Mouse (Mus musculus) bone marrow, adult 2 months (tissue): Measurements from ENCODE around the gene E2f2. TPM values are rescaled to one million over a fixed set of nuclear protein-coding genes. Genes with fewer than 3 reads are reported as not detected.

Experiments used
- H3K27ac ChIP-seq: fragments of 200-500 bp; 2 replicates; pipeline ENCODE4 v1.5.1; 2012; ENCODE audit warnings: low read depth, mild to moderate bottlenecking, control low read depth, inconsistent platforms, low read length; ENCODE audit not compliant: control insufficient read depth, poor library complexity, insufficient read depth
- H3K4me1 ChIP-seq: fragments of 200-500 bp; 2 replicates; pipeline ENCODE4 v1.6.1; 2011; ENCODE audit warnings: low read length; ENCODE audit not compliant: control insufficient read depth, insufficient read depth
- H3K4me3 ChIP-seq: fragments of 200-500 bp; replicated peaks from 2 replicates; pipeline ENCODE3; 2011; ENCODE audit warnings: mild to moderate bottlenecking, low read depth, low read length, control low read depth; ENCODE audit not compliant: control insufficient read depth
- CTCF ChIP-seq: fragments of 200-500 bp; IDR thresholded peaks from 2 replicates; pipeline ENCODE4 v1.5.1; 2011; ENCODE audit warnings: low read length, control low read depth; ENCODE audit not compliant: control insufficient read depth, insufficient read depth
- POLR2A ChIP-seq: fragments of 200-500 bp; IDR thresholded peaks from 2 replicates; pipeline ENCODE4 v1.6.1; 2011; ENCODE audit warnings: low read depth, mild to moderate bottlenecking, control low read depth, low read length, borderline replicate concordance; ENCODE audit not compliant: control insufficient read depth
- WGBS: fragments of 180-500 bp; shearing (Covaris S2); methylation state at CpG from one replicate; pipeline ENCODE4 v1.1.7; 2018; 5-methylcytosine and 5-hydroxymethylcytosine counted together
- polyA plus RNA-seq: library from polyadenylated mRNA; stranded (reverse); fragments of >200 nt; gene quantifications from 2 replicates; pipeline ENCODE4 v1.2.4, GENCODE M21; 2011; ENCODE audit warnings: low replicate concordance; ENCODE audit not compliant: missing spikeins, insufficient read depth, insufficient read length

Gene E2f2
- polyA plus RNA-seq, 1 experiment, result 157 TPM

DNA sequence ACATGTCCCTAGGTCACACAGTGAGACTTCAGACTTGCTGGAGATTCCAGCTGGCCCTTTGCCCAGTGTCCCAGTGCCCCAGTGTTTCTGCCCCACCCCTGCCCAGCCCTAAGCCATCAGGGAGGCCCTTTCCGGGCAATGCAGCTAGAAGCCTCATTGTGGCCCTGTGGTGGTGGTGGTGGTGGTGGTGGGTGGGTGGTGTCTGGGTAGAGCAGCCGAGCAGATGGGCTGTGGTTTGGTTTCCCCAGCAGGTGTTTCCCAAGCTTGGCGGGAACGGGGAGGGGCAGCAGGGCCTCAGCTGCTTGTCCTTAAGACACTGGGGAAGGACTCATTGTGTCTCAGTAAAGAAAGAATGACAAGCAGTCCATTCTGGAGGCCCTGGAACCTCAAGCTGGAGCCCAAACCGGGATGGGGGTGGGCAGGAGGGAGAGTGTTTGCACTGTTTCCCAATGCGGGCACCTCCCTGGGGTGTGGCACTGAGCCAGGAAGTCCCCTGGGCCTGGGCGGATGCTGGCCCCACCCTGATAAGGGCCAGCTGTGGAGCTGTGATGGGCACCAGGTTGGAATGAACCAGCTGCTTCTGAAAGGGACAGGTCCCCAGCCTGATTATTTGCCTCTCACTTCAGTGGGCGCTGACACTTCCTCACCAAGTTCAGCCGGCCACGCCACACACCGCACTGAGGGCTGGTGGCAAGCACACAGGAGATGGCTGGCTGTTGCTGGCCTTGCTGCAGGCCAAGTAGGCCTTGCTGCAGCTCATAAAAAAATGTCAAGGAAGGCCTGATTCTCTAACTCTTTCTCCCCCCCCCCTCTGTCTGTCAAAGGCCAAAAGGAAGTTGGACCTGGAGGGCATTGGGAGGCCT, 5.6 kb downstream of the E2f2 start:
- peak overlapping the region; percentile 49 for H3K4me3 ChIP-seq
- 2% methylated on average over 11 of the region's 11 CpGs for WGBS
- H3K27ac ChIP-seq, result peak overlapping the region; percentile 97
- H3K4me1 ChIP-seq, result peaks cover 17% of the 10 kb centered on the region
- TF ChIP-seq POLR2A (peak; percentile 98), CTCF (no peak)

DNA sequence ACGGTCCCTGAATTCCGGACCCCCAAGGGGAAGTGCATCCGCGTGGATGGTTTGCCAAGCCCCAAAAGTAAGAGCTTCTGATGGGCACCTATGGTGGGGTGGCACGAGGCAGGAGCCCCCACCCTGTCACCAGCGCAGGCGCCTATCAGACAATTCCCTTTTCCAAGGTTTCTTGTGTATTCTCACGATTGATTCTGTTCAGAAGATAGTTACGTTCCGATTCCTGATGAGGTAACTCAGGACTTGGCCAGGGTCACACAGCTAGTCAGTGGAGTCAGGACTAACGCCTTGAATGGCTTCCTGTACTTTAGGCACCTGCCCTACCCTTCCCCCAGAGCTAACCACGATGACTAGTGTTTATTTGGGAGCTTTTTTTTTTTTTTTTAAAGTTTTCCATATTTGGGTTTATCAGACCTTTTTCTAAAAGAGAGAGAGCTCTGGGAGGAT, 6.3 kb downstream of the E2f2 start:
- Histone ChIP-seq H3K4me1 (peaks cover 17% of the 10 kb centered on the region), H3K27ac (peak overlapping the region; percentile 97), H3K4me3 (peak overlapping the region; percentile 49)
- no peak for TF ChIP-seq CTCF
- no peak for TF ChIP-seq POLR2A
- WGBS, result 5% methylated on average over 12 of the region's 12 CpGs

DNA sequence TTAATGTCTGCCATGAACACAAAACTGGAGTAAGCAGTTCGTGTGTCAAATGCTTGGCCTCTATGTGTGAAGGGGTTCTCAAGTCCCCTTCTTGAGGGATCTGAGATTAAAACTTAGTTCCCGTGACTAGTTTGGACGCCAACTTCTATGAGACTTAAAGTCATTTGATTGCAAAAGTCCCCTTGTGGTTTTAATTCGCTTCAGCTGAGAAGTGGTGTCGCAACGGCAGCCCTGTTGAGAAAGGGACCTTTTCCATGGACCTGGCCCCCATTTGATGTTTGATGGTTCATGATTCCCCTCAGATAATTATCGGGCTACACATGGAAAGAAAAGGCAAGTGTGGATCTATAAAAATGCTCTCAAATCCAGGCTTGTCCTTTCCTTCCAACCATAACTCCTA, 7.3 kb downstream of the E2f2 start:
- peak overlapping the region; percentile 78; the same call in 1 of the 2 replicates for H3K27ac ChIP-seq
- H3K4me3 ChIP-seq, result no peak overlapping the region
- TF ChIP-seq POLR2A (no peak), CTCF (no peak)
- peaks cover 15% of the 10 kb centered on the region for H3K4me1 ChIP-seq
- WGBS, result 16% methylated on average over 7 of the region's 7 CpGs

GRCm38 (mm10) chr4:136179998-136180397, 7.8 kb downstream of the E2f2 start:
- WGBS, result 16% methylated on average over 15 of the region's 15 CpGs
- TF ChIP-seq CTCF (peak; percentile 96), POLR2A (peak; percentile 38; the same call in 1 of the 2 replicates)
- Histone ChIP-seq H3K27ac (peak overlapping the region; percentile 78), H3K4me3 (peak overlapping the region; percentile 45), H3K4me1 (peaks cover 14% of the 10 kb centered on the region)

DNA sequence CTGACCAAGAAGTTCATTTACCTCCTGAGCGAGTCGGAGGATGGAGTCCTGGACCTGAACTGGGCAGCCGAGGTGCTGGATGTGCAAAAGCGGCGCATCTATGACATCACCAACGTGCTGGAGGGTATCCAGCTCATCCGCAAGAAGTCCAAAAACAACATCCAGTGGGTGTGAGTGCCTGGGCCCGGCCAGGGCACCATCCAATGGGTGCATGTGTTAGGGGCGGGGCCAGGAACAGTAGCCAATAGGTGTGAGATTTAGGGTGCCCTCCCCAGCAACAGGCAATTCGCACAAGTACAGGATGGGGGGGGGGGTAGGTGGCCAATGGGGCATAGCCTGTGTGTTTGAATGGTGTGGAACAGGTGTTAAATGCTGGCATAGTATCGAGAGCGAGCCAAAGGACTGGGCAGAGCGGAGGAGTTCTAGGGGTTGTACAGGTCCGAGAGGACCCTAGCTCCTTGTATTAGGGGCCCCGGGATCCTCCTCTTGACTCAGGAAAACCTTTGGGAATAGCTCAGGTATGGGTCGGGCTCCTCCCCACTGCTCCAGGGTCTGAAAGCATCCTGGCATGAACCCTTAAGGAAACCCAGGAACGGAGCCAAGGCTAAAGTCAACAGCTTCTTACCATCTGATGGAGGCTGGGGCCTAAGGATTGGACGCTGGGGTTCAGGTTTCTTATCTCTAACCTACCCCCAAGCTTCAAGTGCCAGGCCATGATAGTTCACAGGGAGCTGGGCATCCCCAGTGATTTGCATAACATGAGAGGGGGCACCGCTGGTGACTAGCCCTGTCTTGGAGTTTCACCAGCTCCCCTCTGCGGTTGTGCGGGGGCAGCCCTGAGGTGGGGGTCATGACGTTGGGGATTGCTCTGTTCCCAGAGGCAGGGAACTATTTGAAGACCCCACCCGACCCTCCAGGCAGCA, 8.5 kb downstream of the E2f2 start:
- H3K4me3 ChIP-seq, result peak overlapping the region; percentile 45
- H3K27ac ChIP-seq, result peak overlapping the region; percentile 78
- TF ChIP-seq POLR2A, result no peak
- no peak for TF ChIP-seq CTCF
- H3K4me1 ChIP-seq, result peaks cover 14% of the 10 kb centered on the region
- 64% methylated on average over 23 of the region's 23 CpGs for WGBS

DNA sequence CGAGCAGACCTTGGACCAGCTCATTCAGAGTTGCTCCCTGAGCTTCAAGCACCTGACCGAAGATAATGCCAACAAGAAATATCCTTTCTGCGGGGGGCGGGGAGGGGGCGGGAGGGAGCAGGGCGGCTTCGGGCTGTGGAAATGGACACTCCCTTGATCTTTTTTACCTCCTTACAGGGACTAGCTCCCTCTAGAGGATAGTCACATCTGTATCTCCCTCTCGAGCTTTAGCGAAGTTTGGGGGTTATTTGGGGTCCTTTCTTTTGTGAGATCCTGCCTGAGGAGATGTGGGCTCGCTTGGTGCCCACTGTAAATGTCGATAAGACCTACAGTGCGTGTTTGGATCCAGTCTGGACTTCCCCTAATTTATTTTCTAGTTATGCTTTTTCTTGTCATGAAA, 9.2 kb downstream of the E2f2 start:
- Histone ChIP-seq H3K27ac (peak overlapping the region; percentile 61), H3K4me3 (peak overlapping the region; percentile 2), H3K4me1 (peaks cover 11% of the 10 kb centered on the region)
- WGBS, result 50% methylated on average over 12 of the region's 12 CpGs
- TF ChIP-seq CTCF (no peak), POLR2A (no peak)

GRCm38 (mm10) chr4:136185375-136185774, 13.2 kb downstream of the E2f2 start:
- WGBS, result 16% methylated on average over 9 of the region's 9 CpGs
- peak overlapping the region; percentile 41 for H3K27ac ChIP-seq

DNA sequence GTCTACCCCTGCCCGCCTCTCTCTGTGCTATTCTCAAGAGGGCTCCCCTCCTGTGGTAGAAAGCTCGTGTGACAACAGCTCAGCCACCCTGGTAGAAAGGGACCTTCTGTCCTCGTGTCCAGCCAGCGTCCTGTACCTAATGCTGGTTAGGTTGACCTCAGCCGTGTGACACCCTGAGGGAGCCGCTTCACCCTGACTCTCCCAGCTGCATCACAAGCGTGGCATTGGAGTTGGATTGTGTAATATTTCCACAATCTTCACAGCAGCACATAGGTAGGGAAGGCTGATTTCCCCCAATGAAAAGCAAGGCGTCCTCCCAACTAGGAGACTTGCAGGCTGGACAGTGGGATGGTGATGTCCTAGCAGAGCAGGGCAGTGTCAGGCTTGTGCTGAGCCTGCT, 14.1 kb downstream of the E2f2 start:
- Histone ChIP-seq H3K27ac (peak overlapping the region; percentile 41), H3K4me3 (no peak overlapping the region), H3K4me1 (peaks cover 5% of the 10 kb centered on the region)
- WGBS, result 73% methylated on average over 8 of the region's 8 CpGs
- no peak for TF ChIP-seq CTCF
- no peak for TF ChIP-seq POLR2A

More at GRCm38 (mm10) chr4:136185375-136185774, 13.2 kb downstream of the E2f2 start:
- H3K4me3 ChIP-seq, result peak overlapping the region; percentile 31
- peaks cover 5% of the 10 kb centered on the region for H3K4me1 ChIP-seq
- TF ChIP-seq CTCF (no peak), POLR2A (peak; percentile 52; the same call in 1 of the 2 replicates)
